ENCODE assay signal across 16 mouse cellular contexts in genomic region chr14:79513951-79514350, GRCm38 (mm10). TPM values are rescaled to one million over a fixed set of nuclear protein-coding genes. Genes with fewer than 3 reads are reported as not detected.
A peak's percentile ranks its signal among the peaks of the same experiment; 100 is the strongest.
DNase-seq lines count a peak whose midpoint lies in the region; ATAC-seq and TF ChIP-seq lines count a peak whose summit lies in the region.
"Had no signal": no experiment of that assay in that cellular context is flagged by ENCODE, and none has a peak within 500 bp of the region (broad histone marks: within the 10 kb centered on the region; RNA-seq: fewer than 3 reads in every experiment).

No protein-coding gene starts in this region.

- no peak for DNase-seq in liver, adult 2 months (ENCODE audit: extremely low read depth, low read depth, low spot score)
- no peak for DNase-seq in liver, embryonic 11.5 days (ENCODE audit: low spot score)
- peak; percentile 36 for DNase-seq in ES-CJ7 (ENCODE audit: low read depth, low spot score)
- DNase-seq in T-cell, adult 2 months (ENCODE audit: low spot score), result peak; percentile 52
- peak; percentile 56 for DNase-seq in naive thymus-derived CD4-positive, alpha-beta T cell, adult 2 months (ENCODE audit: low read depth)
- DNase-seq in right cerebral cortex, postnatal 25 days, result no peak
- no peak for DNase-seq in layer of hippocampus, postnatal 36 days
- no peak for DNase-seq in kidney, adult 8-10 months
- DNase-seq: adrenal gland, postnatal 14 days; cerebellum, postnatal 10 days; gastrocnemius, postnatal 36 days had no signal

- WGBS in liver, adult 2 months, result 80% methylated on average over 2 of the region's 2 CpGs
- WGBS in liver, embryonic 11.5 days, result 70% methylated on average over 2 of the region's 2 CpGs

- H3K4me2 ChIP-seq in liver, embryonic 11.5 days, result no peak overlapping the region
- H3K4me2 ChIP-seq: heart, embryonic 15.5 days; hindbrain, embryonic 14.5 days; limb, embryonic 12.5 days had no signal

- no peaks in the 10 kb centered on the region for H3K36me3 ChIP-seq in liver, adult 2 months (ENCODE audit: control insufficient read depth, insufficient read depth, low read length)
- H3K36me3 ChIP-seq in liver, embryonic 11.5 days (ENCODE audit: control insufficient read depth, insufficient read depth, low read length), result no peaks in the 10 kb centered on the region
- H3K36me3 ChIP-seq: heart, embryonic 15.5 days; limb, embryonic 12.5 days had no signal

- H3K4me3 ChIP-seq in liver, adult 2 months (ENCODE audit: insufficient read depth, low read depth, low read length), result no peak overlapping the region
- no peak overlapping the region for H3K4me3 ChIP-seq in liver, embryonic 11.5 days (ENCODE audit: low read depth, low read length)
- H3K4me3 ChIP-seq: erythroblast, embryonic 14.5 days; heart, embryonic 15.5 days; limb, embryonic 12.5 days had no signal

- H3K4me1 ChIP-seq in liver, adult 2 months (ENCODE audit: control insufficient read depth, insufficient read depth, low read length), result peaks cover 22% of the 10 kb centered on the region
- peaks cover 15% of the 10 kb centered on the region for H3K4me1 ChIP-seq in liver, embryonic 11.5 days (replicated peaks; ENCODE audit: control insufficient read depth, insufficient read depth, low read length)

- peak; percentile 18; the same call in 1 of the 2 replicates for TF ChIP-seq CTCF in liver, adult 2 months (IDR thresholded peaks at IDR 0.05; ENCODE audit: low read depth, low read length)

- H3K27ac ChIP-seq in liver, adult 2 months (replicated peaks; ENCODE audit: insufficient read depth, low read depth, low read length), result no peak overlapping the region
- no peak overlapping the region for H3K27ac ChIP-seq in liver, embryonic 11.5 days (ENCODE audit: low read depth, low read length)
- H3K27ac ChIP-seq: heart, embryonic 15.5 days; hindbrain, embryonic 14.5 days; kidney, postnatal 0 days; limb, embryonic 12.5 days had no signal

- no peaks in the 10 kb centered on the region for H3K9me3 ChIP-seq in liver, embryonic 11.5 days (ENCODE audit: control insufficient read depth, low read length)
- H3K9me3 ChIP-seq: heart, embryonic 15.5 days; limb, embryonic 12.5 days had no signal

- H3K27me3 ChIP-seq in liver, adult 2 months (ENCODE audit: control insufficient read depth, insufficient read depth, low read length), result no peaks in the 10 kb centered on the region
- H3K27me3 ChIP-seq in liver, embryonic 11.5 days (replicated peaks; ENCODE audit: control insufficient read depth, insufficient read depth, low read length), result no peaks in the 10 kb centered on the region
- H3K27me3 ChIP-seq: heart, embryonic 15.5 days; limb, embryonic 12.5 days had no signal

- peaks cover 52% of the 10 kb centered on the region for H3K79me2 ChIP-seq in liver, adult 2 months (ENCODE audit: control insufficient read depth, insufficient read depth, low read length)

- no peak for TF ChIP-seq POLR2A in liver, adult 2 months (IDR thresholded peaks at IDR 0.05; ENCODE audit: extremely low read depth, insufficient read depth, low read length)

- ATAC-seq in liver, embryonic 11.5 days (replicated peaks; ENCODE audit: low FRiP score), result no peak

- H3K9ac ChIP-seq in liver, adult 2 months (ENCODE audit: low read depth, low read length), result no peak overlapping the region
- no peak overlapping the region for H3K9ac ChIP-seq in liver, embryonic 11.5 days (ENCODE audit: low read depth, low read length)
- H3K9ac ChIP-seq: heart, embryonic 15.5 days; hindbrain, embryonic 14.5 days; limb, embryonic 12.5 days had no signal

RNA-seq across cellular contexts. Expression of gene Wbp4, which starts 32.6 kb away (rescaled TPM):
- total RNA-seq in liver, adult 2 months (2014; rRNA removed), result 6.1 and 7.7 TPM in 2 replicates
- polyA plus RNA-seq in liver, adult 2 months (2012; rRNA removed), result 2.1 and 2.5 TPM in 2 replicates
- 35.8 and 38.7 TPM in 2 replicates for polyA plus RNA-seq in liver, embryonic 11.5 days (2014; fragmentation: Nextera tagmentation; extraction: Ambion mirVana)
- 10 to 100 TPM; 55.4 to 56.7 TPM for total RNA-seq in layer of hippocampus, postnatal 36 days (2021)

RNA-seq across cellular contexts. Expression of gene Elf1, which starts 33.0 kb away (rescaled TPM):
- 13.8 and 15.9 TPM in 2 replicates for total RNA-seq in liver, adult 2 months (2014; rRNA removed)
- 5.1 and 6.4 TPM in 2 replicates for polyA plus RNA-seq in liver, adult 2 months (2012; rRNA removed)
- polyA plus RNA-seq in liver, embryonic 11.5 days (2014; fragmentation: Nextera tagmentation; extraction: Ambion mirVana), result 22.7 and 25.3 TPM in 2 replicates
- 1 to 10 TPM; 5.0 to 5.2 TPM for total RNA-seq in layer of hippocampus, postnatal 36 days (2021)

Comparison
In these comparisons a context has a peak if more than half of its experiments do, and no peak if none do; other contexts are left out.
1. DNase-seq: peak in ES-CJ7 (single experiment), T-cell, adult 2 months (single experiment) and naive thymus-derived CD4-positive, alpha-beta T cell, adult 2 months (single experiment); none in liver, adult 2 months (single experiment), liver, embryonic 11.5 days (single experiment), right cerebral cortex, postnatal 25 days (single experiment), layer of hippocampus, postnatal 36 days (0 of 2) and kidney, adult 8-10 months (0 of 2).